Mouse (Mus musculus) liver, embryonic 15.5 days (tissue): ENCODE results near the gene E130114P18Rik. TPM values are rescaled to one million over a fixed set of nuclear protein-coding genes. Genes with fewer than 3 reads are reported as not detected.

ENCODE experiments used
- ATAC-seq: fragments of 200-750 bp; cut with Nextera tagmentation; 2 replicates; pipeline ENCODE4 v1.8.0; 2017; ENCODE audit warnings: moderate number of reproducible peaks, mild to moderate bottlenecking, moderate library complexity; ENCODE audit not compliant: insufficient read depth
- H3K27ac ChIP-seq: fragments of 300-500 bp; sonication (generic); replicated peaks from 2 replicates; pipeline ENCODE4 v1.5.1; 2015; ENCODE audit warnings: mild to moderate bottlenecking, inconsistent platforms
- H3K27me3 ChIP-seq: fragments of 300-500 bp; sonication (generic); 2 replicates; pipeline ENCODE4 v1.6.1; 2015; ENCODE audit warnings: mild to moderate bottlenecking, inconsistent platforms
- H3K36me3 ChIP-seq: fragments of 300-500 bp; sonication (generic); replicated peaks from 2 replicates; pipeline ENCODE4 v1.6.1; 2015; ENCODE audit warnings: moderate library complexity, mild to moderate bottlenecking, inconsistent platforms
- H3K4me1 ChIP-seq: fragments of 300-500 bp; sonication (generic); replicated peaks from 2 replicates; pipeline ENCODE4 v1.6.1; 2015; ENCODE audit warnings: inconsistent platforms
- H3K4me2 ChIP-seq: fragments of 300-500 bp; sonication (generic); 2 replicates; pipeline ENCODE4 v1.6.1; 2015; ENCODE audit warnings: moderate library complexity, mild to moderate bottlenecking, inconsistent platforms
- H3K4me3 ChIP-seq: fragments of 300-500 bp; sonication (generic); replicated peaks from 2 replicates; pipeline ENCODE4 v1.5.1; 2015; ENCODE audit warnings: mild to moderate bottlenecking, inconsistent platforms
- H3K9ac ChIP-seq: fragments of 300-500 bp; sonication (generic); 2 replicates; pipeline ENCODE4 v1.6.1; 2015; ENCODE audit warnings: moderate library complexity, mild to moderate bottlenecking, inconsistent platforms
- H3K9me3 ChIP-seq: fragments of 300-500 bp; sonication (generic); replicated peaks from 2 replicates; pipeline ENCODE4 v1.6.1; 2016; ENCODE audit warnings: inconsistent platforms
- WGBS: fragments of 180-500 bp; shearing (Covaris S2); methylation state at CpG from one replicate; pipeline ENCODE4 v1.1.7; 2015; ENCODE audit warnings: mixed read lengths; ENCODE audit not compliant: insufficient replicate concordance; 5-methylcytosine and 5-hydroxymethylcytosine counted together
- polyA plus RNA-seq: library from polyadenylated mRNA; unstranded; fragments of >200 nt; fragmentation: Nextera tagmentation; extraction: Ambion mirVana; gene quantifications from 2 replicates; pipeline ENCODE4 v1.2.1, GENCODE M21; 2015

E130114P18Rik gene
- polyA plus RNA-seq, 1 experiment from 2014 or later: 0.10 TPM

- Histone ChIP-seq H3K4me3 (no peak overlapping the region), H3K4me2 (no peak overlapping the region), H3K27me3 (no peaks in the 10 kb centered on the region), H3K27ac (no peak overlapping the region), H3K36me3 (no peaks in the 10 kb centered on the region), H3K9me3 (no peaks in the 10 kb centered on the region), H3K9ac (no peak overlapping the region), H3K4me1 (no peaks in the 10 kb centered on the region)
- WGBS: 42% methylated on average over 5 of the region's 5 CpGs
- ATAC-seq: no peak
Observed at GRCm38 (mm10) chr4:97575447-97575846, 202.4 kb downstream of the E130114P18Rik start.

DNA sequence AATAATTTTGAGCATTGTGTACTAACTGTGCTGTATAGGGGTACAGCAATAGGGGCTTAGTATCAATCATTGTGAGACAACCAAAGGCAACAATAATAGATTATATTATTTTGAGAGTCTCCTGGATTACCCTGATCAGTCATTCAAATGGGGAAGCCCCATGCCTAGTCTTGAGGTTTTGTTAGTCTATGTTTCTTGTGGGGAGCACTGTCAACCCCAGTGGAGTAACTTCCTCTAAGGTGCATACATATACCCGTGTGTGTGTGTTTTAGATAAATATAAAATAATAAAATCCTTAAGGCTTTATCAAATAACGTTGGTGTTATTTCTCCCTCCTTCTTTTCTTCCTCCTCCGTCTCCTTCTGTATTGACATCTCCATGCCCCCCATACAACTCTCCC, 208.6 kb downstream of the E130114P18Rik start:
- Histone ChIP-seq H3K4me1 (no peaks in the 10 kb centered on the region), H3K4me2 (no peak overlapping the region), H3K27me3 (no peaks in the 10 kb centered on the region), H3K9ac (no peak overlapping the region), H3K36me3 (no peaks in the 10 kb centered on the region), H3K4me3 (no peak overlapping the region), H3K27ac (no peak overlapping the region), H3K9me3 (no peaks in the 10 kb centered on the region)
- WGBS: 39% methylated on average over 3 of the region's 3 CpGs
- no peak for ATAC-seq

GRCm38 (mm10) chr4:97564656-97565055, 213.2 kb downstream of the E130114P18Rik start:
- Histone ChIP-seq H3K4me3 (no peak overlapping the region), H3K27me3 (no peaks in the 10 kb centered on the region), H3K4me1 (no peaks in the 10 kb centered on the region), H3K9ac (no peak overlapping the region), H3K9me3 (no peaks in the 10 kb centered on the region), H3K27ac (no peak overlapping the region), H3K4me2 (no peak overlapping the region), H3K36me3 (no peaks in the 10 kb centered on the region)
- ATAC-seq: no peak
- WGBS: 24% methylated on average over 4 of the region's 4 CpGs

- Histone ChIP-seq H3K27me3 (no peaks in the 10 kb centered on the region), H3K27ac (no peak overlapping the region), H3K9me3 (no peaks in the 10 kb centered on the region), H3K4me3 (no peak overlapping the region), H3K4me1 (no peaks in the 10 kb centered on the region), H3K36me3 (no peaks in the 10 kb centered on the region), H3K4me2 (no peak overlapping the region), H3K9ac (no peak overlapping the region)
- no peak for ATAC-seq
- WGBS: 57% methylated on average over 6 of the region's 6 CpGs
Observed at GRCm38 (mm10) chr4:97564199-97564598, 213.7 kb downstream of the E130114P18Rik start.

DNA sequence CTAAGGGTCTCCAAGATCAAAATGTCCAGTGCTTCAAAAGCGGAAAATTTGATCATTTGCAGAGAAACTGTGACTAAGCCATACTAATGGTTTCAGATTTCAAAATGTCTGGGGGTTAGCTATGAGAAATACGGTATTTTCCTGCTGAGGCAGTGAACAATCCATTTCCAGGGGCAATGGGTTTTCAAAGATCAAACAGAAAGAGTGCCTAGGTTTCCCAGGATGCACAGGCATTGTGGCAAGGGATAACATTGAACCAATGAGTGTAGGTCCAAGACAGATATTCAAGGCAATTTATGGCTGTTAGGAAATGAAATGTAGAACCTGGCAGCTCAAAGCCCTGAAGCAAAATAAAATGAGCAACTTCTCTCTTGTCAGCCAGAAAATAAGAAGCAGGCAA, 220.3 kb downstream of the E130114P18Rik start:
- Histone ChIP-seq H3K27me3 (no peaks in the 10 kb centered on the region), H3K4me2 (no peak overlapping the region), H3K9me3 (no peaks in the 10 kb centered on the region), H3K27ac (no peak overlapping the region), H3K36me3 (no peaks in the 10 kb centered on the region), H3K9ac (no peak overlapping the region), H3K4me1 (no peaks in the 10 kb centered on the region), H3K4me3 (no peak overlapping the region)
- 41% methylated on average over 2 of the region's 2 CpGs for WGBS
- ATAC-seq: no peak

DNA sequence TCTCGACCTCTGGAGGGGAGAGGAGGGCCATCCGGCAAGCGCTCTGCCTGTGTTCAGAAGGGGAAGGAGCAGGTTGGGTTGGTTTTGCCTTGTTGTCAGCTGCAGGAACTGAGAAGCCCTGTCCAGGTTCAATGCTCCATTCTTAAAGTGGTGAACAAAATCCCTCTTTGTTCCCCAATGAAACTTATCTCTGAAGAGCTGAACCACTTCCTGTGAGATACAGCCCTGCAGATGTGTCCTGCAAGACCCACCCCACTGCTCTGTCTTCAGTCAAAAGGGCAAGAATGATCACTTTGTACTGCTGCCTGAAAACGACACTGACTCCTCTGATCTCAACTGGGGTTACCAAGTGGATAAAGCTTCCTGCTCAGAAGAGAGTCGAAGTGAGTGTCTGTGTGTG, 233.9 kb downstream of the E130114P18Rik start:
- Histone ChIP-seq H3K27me3 (no peaks in the 10 kb centered on the region), H3K36me3 (no peaks in the 10 kb centered on the region), H3K4me2 (no peak overlapping the region), H3K9me3 (no peaks in the 10 kb centered on the region), H3K27ac (no peak overlapping the region), H3K9ac (no peak overlapping the region), H3K4me3 (no peak overlapping the region), H3K4me1 (no peaks in the 10 kb centered on the region)
- WGBS: 5% methylated on average over 5 of the region's 5 CpGs
- ATAC-seq: no peak

GRCm38 (mm10) chr4:97532072-97532471, 245.8 kb downstream of the E130114P18Rik start:
- no peak overlapping the region for H3K9ac ChIP-seq
- H3K27ac ChIP-seq: no peak overlapping the region
- no peaks in the 10 kb centered on the region for H3K4me1 ChIP-seq
- H3K27me3 ChIP-seq: no peaks in the 10 kb centered on the region
- H3K4me3 ChIP-seq: no peak overlapping the region
- no peak overlapping the region for H3K4me2 ChIP-seq
- WGBS: 16% methylated on average over 2 of the region's 2 CpGs
- no peaks in the 10 kb centered on the region for H3K36me3 ChIP-seq
- ATAC-seq: no peak
- H3K9me3 ChIP-seq: no peaks in the 10 kb centered on the region

- H3K4me1 ChIP-seq: no peaks in the 10 kb centered on the region
- no peak overlapping the region for H3K4me3 ChIP-seq
- H3K4me2 ChIP-seq: no peak overlapping the region
- WGBS: 63% methylated on average over 2 of the region's 2 CpGs
- no peak for ATAC-seq
- no peaks in the 10 kb centered on the region for H3K9me3 ChIP-seq
- H3K36me3 ChIP-seq: no peaks in the 10 kb centered on the region
- H3K27ac ChIP-seq: no peak overlapping the region
- no peaks in the 10 kb centered on the region for H3K27me3 ChIP-seq
- H3K9ac ChIP-seq: no peak overlapping the region
Observed at GRCm38 (mm10) chr4:97528517-97528916, 249.4 kb downstream of the E130114P18Rik start.

Other genes starting within 250 kb of the E130114P18Rik start
- 4.1 TPM in 2 replicates for gene Nfia, start 5.3 kb downstream of the E130114P18Rik start, polyA plus RNA-seq